Mouse (Mus musculus) embryonic fibroblast, embryonic 13.5 days (primary cell): ENCODE measurements around the gene Zfyve9. TPM values are rescaled to one million over a fixed set of nuclear protein-coding genes. Genes with fewer than 3 reads are reported as not detected.
A peak's percentile ranks its signal among the peaks of the same experiment; 100 is the strongest.

Experiments
- H3K27ac ChIP-seq: 2 replicates; pipeline ENCODE4 v1.5.1; 2012; ENCODE audit warnings: low read length, control low read depth, inconsistent platforms; ENCODE audit not compliant: insufficient read depth
- H3K4me1 ChIP-seq: 2 replicates; pipeline ENCODE4 v1.6.1; 2011; ENCODE audit warnings: low read length; ENCODE audit not compliant: control insufficient read depth, insufficient read depth
- H3K4me3 ChIP-seq: 2 replicates; pipeline ENCODE4 v1.5.1; 2011; ENCODE audit warnings: mild to moderate bottlenecking, control low read depth, low read length; ENCODE audit not compliant: insufficient read depth
- CTCF ChIP-seq: IDR thresholded peaks from 2 replicates; pipeline ENCODE4 v1.5.1; 2011; ENCODE audit warnings: mild to moderate bottlenecking, control low read depth, low read length, moderate library complexity, borderline replicate concordance; ENCODE audit not compliant: insufficient read depth
- POLR2A ChIP-seq: IDR thresholded peaks from 2 replicates; pipeline ENCODE4 v1.6.1; 2011; ENCODE audit warnings: low read depth, mild to moderate bottlenecking, control low read depth, low read length, moderate library complexity
- polyA plus RNA-seq: library from polyadenylated mRNA; stranded (reverse); fragments of >200 nt; gene quantifications from 2 replicates; pipeline ENCODE4 v1.2.4, GENCODE M21; 2011; ENCODE audit warnings: low read depth; ENCODE audit not compliant: missing spikeins, insufficient read length

The Zfyve9 gene
- polyA plus RNA-seq, 1 experiment = 20.4 TPM

DNA sequence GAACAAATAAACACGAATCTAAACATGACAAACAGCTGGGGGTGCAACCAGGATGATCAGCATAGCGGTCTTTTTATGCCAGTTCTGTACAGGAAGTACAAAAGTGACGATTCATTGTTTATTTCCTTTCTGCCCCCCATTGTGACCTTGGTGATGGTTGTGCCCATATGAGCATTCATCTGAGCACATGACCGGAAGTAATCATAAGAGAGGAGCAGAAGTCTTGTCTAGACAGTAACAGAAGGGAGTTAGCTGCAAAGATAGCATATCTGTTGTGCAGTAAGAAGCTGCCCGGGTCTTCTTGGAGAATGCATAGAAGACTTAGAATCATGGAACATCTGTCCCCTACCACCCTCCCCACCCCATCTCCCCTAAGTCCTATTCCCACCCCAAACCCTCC, 141.8 kb downstream of the Zfyve9 start:
- TF ChIP-seq CTCF (no peak), POLR2A (no peak)
- H3K27ac ChIP-seq = no peak overlapping the region
- no peaks in the 10 kb centered on the region for H3K4me1 ChIP-seq
- no peak overlapping the region for H3K4me3 ChIP-seq

- H3K4me3 ChIP-seq = no peak overlapping the region
- H3K4me1 ChIP-seq = no peaks in the 10 kb centered on the region
- TF ChIP-seq POLR2A = no peak
- no peak overlapping the region for H3K27ac ChIP-seq
These were observed 142.9 kb downstream of the Zfyve9 start for GRCm38 (mm10) chr4:108637721-108638120.

DNA sequence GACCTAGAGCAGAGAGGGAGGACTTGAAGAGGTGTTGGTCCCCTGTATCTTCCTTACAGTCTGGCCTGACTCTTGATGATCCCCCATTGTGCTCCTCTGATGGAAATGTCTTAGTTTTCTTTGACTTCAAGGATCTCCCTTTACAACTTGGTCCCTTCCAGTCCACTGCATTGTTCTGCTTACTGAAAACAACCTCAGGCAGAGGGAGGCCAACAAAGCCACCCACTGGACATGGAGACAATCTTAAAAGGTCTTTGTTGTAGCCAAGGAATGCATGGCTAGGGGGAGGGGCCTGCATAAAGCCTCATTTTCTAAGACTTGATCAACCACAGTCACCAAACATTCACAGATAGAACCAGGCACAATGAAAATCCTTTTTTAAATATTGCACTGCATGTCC, 145.5 kb downstream of the Zfyve9 start:
- Histone ChIP-seq H3K27ac (no peak overlapping the region), H3K4me1 (no peaks in the 10 kb centered on the region), H3K4me3 (no peak overlapping the region)
- TF ChIP-seq POLR2A = no peak
- no peak for TF ChIP-seq CTCF

- Histone ChIP-seq H3K4me1 (no peaks in the 10 kb centered on the region), H3K27ac (no peak overlapping the region), H3K4me3 (no peak overlapping the region)
- TF ChIP-seq CTCF = no peak
- TF ChIP-seq POLR2A = no peak
These were observed 145.9 kb downstream of the Zfyve9 start for GRCm38 (mm10) chr4:108634696-108635095.

- Histone ChIP-seq H3K4me3 (no peak overlapping the region), H3K27ac (no peak overlapping the region), H3K4me1 (no peaks in the 10 kb centered on the region)
- TF ChIP-seq POLR2A = no peak
- TF ChIP-seq CTCF = no peak
These were observed 146.9 kb downstream of the Zfyve9 start for GRCm38 (mm10) chr4:108633703-108634102.

GRCm38 (mm10) chr4:108631616-108632015, 149.0 kb downstream of the Zfyve9 start:
- Histone ChIP-seq H3K4me3 (no peak overlapping the region), H3K27ac (no peak overlapping the region), H3K4me1 (no peaks in the 10 kb centered on the region)
- TF ChIP-seq POLR2A = no peak
- no peak for TF ChIP-seq CTCF

- Histone ChIP-seq H3K27ac (no peak overlapping the region), H3K4me1 (no peaks in the 10 kb centered on the region), H3K4me3 (no peak overlapping the region)
- TF ChIP-seq CTCF (no peak), POLR2A (no peak)
These were observed 150.5 kb downstream of the Zfyve9 start for GRCm38 (mm10) chr4:108630096-108630495.

DNA sequence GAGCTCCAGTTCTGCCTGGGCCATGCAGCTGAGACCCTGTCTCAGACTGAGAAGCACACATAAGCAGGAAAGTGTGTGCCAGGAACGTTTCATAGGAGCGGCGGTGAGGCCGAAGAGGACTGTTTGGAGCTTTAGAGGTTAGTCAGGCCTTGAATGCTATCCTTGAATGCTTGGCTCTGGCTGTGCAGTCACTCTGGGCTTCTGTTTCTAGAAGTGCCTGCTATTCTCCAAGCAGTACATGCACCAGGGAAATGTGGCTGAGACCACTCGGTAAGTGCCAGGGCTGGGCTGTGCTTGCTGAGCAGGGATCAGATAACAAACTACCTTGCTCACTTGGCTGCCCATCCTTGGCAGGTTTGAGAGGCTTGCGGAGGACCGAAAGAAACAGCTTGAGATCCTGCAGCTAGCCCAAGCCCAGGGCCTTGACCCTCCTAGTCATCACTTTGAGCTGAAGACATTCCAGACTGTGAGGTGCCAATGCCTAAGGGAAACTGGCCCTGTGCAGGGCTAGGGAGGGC, 151.2 kb downstream of the Zfyve9 start:
- no peak overlapping the region for H3K27ac ChIP-seq
- TF ChIP-seq POLR2A (no peak), CTCF (no peak)
- H3K4me1 ChIP-seq = no peaks in the 10 kb centered on the region
- H3K4me3 ChIP-seq = no peak overlapping the region

GRCm38 (mm10) chr4:108627066-108627465, 153.5 kb downstream of the Zfyve9 start:
- Histone ChIP-seq H3K4me1 (no peaks in the 10 kb centered on the region), H3K27ac (no peak overlapping the region), H3K4me3 (no peak overlapping the region)
- TF ChIP-seq CTCF (no peak), POLR2A (no peak)

- Histone ChIP-seq H3K4me1 (peaks cover 6% of the 10 kb centered on the region; the same call in 1 of the 2 replicates), H3K4me3 (no peak overlapping the region), H3K27ac (no peak overlapping the region)
- TF ChIP-seq POLR2A (no peak), CTCF (no peak)
These were observed 159.1 kb downstream of the Zfyve9 start for GRCm38 (mm10) chr4:108621504-108621903.

GRCm38 (mm10) chr4:108620536-108620935, 160.1 kb downstream of the Zfyve9 start:
- H3K27ac ChIP-seq = peak overlapping the region; percentile 71

More at GRCm38 (mm10) chr4:108620536-108620935, 160.1 kb downstream of the Zfyve9 start:
- no peak for TF ChIP-seq POLR2A
- TF ChIP-seq CTCF = no peak
- Histone ChIP-seq H3K4me3 (peak overlapping the region; percentile 92), H3K4me1 (peaks cover 6% of the 10 kb centered on the region; the same call in 1 of the 2 replicates)
